Mouse (Mus musculus) bone marrow, adult 2 months (tissue): ENCODE results near the gene Ppargc1a.

Source experiments
- CTCF ChIP-seq: fragments of 200-500 bp; IDR thresholded peaks from 2 replicates; pipeline ENCODE4 v1.5.1; 2011; ENCODE audit warnings: low read length, control low read depth; ENCODE audit not compliant: control insufficient read depth, insufficient read depth
- POLR2A ChIP-seq: fragments of 200-500 bp; IDR thresholded peaks from 2 replicates; pipeline ENCODE4 v1.6.1; 2011; ENCODE audit warnings: low read depth, mild to moderate bottlenecking, control low read depth, low read length, borderline replicate concordance; ENCODE audit not compliant: control insufficient read depth

- TF ChIP-seq CTCF (no peak), POLR2A (no peak)
Observed at GRCm38 (mm10) chr5:51537646-51538030, 29.9 kb downstream of the Ppargc1a start.
